Mouse (Mus musculus) stomach, postnatal 0 days (tissue): ENCODE data around the gene Vim.

Source experiments
- CTCF ChIP-seq: IDR thresholded peaks from 2 replicates; pipeline ENCODE4 v1.5.1; 2016; ENCODE audit warnings: antibody characterized with exemption, low read depth, mild to moderate bottlenecking, moderate library complexity
- EP300 ChIP-seq: optimal IDR thresholded peaks from 2 replicates; pipeline ENCODE3; 2016; ENCODE audit warnings: antibody characterized with exemption

- TF ChIP-seq CTCF (no peak), EP300 (no peak)
Observed at GRCm38 (mm10) chr2:13572647-13573407, 900 bp upstream of the Vim start.
